Mouse (Mus musculus) small intestine, adult 2 months (tissue): ENCODE results near the gene Raver2.
"Not testable (repeated sequence)": the region's sequence is repeated elsewhere in the genome, so short reads cannot be mapped to it uniquely, and the experiment has no call there.

Experiments
- CTCF ChIP-seq: fragments of 200-500 bp; IDR thresholded peaks from 2 replicates; pipeline ENCODE4 v1.5.1; 2012; ENCODE audit warnings: low read depth, mild to moderate bottlenecking, control low read depth, inconsistent platforms, low read length, moderate library complexity, mixed read lengths; ENCODE audit not compliant: insufficient replicate concordance, insufficient read length; ENCODE audit errors: extremely low read depth
- POLR2A ChIP-seq: fragments of 200-500 bp; IDR thresholded peaks from 2 replicates; pipeline ENCODE4 v1.6.1; 2012; ENCODE audit warnings: low read depth, mild to moderate bottlenecking, control low read depth, inconsistent platforms, low read length, moderate library complexity

GRCm38 (mm10) chr4:101090630-101091029 lies 21.8 kb downstream of the Raver2 start:
- not testable (repeated sequence) for TF ChIP-seq POLR2A, CTCF
